Mouse (Mus musculus): ENCODE data around the gene Large2.
A peak's percentile ranks its signal among the peaks of the same experiment; 100 is the strongest.

Gene Large2

DNA sequence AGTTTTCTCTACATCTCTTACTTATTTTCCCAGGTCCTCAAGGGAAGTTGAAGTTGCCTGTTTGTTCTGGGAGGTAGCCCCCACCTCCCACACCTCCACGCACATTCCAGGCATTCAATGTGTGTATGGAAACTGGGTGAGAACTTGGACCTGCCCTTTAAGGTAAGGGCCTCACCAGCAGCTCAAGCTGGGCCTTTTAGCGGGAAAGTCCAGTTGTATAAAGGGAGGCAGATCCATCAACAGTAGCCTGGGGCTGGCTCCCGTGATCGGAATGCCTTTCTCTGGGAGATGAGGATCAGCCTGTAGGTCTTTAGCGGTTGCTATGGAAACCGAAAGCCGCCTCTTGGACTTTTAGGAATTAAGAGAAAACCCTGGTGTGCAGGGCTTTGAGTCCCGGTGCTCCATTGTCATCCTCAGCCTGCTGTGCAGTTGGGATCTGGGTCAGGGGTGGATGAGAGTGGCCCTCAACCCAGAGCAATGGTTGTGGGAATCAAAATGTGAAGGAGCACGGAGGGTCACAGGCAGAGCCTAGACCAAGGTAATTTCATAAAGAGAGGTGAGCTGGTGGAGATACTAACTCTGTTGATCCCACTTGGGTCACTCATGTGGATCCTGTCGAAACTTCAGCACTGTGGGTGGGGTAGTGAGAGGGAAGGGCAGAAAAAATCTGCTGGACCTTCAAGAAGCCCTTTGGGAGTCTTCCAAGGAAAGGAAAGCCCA, 2.5 kb downstream of the Large2 start:
- peak; percentile 89 for DNase-seq (ENCODE audit: low read depth, low spot score)

DNA sequence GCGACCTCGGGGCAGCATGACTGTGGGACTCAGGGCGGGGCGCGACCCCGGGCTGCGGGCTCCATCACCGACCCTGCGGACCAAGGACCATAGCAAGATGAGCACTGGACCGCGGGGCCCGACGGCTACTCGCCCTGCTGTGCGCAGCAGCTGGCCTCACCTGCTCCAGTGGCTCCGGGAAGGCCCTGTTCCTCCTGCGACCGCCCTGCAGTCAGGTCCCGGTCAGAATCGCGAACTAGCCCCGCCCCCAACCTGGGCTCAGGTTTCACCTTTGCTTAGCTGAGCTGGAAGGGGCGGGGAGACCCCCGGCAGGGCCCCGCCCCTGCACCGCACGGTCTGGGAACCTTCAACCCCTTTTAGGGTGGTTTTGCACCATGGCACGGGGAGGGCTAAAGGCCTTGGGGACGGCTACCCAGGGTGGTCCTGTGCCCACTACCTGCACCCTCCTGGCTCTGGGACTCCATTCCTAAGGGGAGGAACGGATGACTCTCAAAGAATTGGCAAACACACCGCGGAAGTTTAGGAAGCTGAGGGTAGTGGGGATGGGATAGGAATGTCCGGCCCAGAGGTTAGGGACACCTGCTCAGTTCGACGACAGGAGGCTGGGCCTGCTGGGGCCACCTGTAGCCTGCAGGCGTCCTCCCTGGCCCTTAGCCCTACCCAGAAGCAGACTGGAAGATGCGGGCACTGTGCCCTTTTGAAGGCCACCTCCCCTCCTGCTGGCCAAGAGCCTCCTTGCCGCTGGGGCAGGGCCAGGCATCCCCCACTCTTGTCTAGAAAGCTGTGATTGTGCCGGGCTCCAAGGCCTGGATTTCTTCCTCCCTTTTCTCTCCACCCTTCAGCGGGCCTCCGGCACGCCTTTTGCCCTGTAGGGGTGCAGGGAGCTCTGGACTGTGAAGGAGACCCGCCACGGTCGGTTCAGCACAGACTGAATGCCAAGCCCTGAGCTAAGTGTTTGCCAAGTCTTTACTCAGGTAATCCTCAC, 3.6 kb downstream of the Large2 start:
- peak; percentile 95 for DNase-seq (ENCODE audit: low read depth, low spot score)

DNA sequence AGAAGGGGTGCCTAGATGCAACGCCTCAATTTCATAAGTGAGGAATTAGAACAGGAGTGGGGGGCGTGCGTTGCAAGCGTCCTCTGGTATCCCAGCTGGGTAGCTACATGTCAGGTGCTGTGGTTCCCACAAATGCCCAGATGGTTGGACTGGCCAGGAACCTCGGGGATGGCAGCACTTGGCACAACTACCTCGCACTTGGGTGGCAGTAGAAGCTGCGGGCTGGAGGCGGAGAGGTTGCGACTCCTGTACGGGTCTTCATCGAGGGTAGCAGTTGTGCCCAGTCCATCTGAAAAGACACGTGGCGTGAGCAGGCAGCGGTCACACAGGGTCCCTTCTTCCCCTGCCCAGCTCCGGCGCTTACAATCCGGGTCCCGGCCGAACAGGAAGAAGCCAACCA, 4.3 kb downstream of the Large2 start:
- DNase-seq (ENCODE audit: low read depth, low spot score) = no peak

DNA sequence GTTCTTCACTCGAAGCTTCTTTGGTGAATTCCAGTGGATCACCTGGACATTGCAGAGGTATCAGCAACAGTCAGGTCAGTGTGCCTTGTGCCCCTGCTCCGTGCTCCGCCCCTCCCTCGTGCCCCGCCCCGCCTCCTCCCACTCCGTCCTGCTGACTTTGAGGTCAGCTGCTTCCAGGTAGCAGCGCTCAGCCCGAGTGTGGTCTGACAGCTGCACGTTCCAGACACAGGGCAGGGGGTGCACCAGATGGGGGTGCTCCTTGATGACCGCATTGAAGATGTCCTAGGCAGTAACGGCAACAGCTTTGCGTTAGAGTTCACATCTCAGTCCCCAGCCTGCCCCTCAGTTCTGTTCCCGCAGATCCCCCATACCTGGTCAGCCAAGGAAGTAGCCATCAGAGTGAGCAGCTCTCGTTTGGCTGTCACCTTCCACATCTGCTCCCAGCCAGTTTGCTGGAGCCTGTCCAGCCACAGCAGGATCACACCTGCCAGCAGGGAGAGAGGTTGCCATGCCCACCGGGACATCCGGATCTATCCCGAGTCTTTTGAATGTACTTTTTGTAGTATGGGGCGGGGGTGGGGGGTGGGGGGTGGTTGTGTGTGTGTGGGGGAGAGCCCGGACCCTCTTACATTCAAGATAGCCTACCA, 7.2 kb downstream of the Large2 start:
- DNase-seq (ENCODE audit: low read depth, low spot score) = no peak

DNA sequence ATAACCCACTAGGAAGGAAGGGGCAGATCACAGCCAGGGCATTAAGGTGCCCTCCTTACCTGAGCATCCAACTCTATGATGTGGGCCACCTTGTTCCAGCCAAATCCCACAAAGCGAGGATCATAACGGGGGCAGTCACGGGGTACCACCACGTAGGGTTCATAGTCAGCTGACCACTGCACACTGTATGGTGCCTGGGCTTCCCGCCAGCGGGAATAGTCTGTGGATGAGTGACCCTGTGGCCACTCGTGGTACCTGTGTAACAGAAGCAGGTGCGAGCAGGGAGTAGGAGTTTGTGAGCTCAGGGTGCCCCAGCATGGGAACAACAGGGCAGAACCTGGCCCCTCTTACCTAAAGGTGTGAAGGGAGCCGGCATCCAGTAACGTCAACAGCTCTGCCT, 9.1 kb downstream of the Large2 start:
- DNase-seq (ENCODE audit: low read depth, low spot score) = no peak

DNA sequence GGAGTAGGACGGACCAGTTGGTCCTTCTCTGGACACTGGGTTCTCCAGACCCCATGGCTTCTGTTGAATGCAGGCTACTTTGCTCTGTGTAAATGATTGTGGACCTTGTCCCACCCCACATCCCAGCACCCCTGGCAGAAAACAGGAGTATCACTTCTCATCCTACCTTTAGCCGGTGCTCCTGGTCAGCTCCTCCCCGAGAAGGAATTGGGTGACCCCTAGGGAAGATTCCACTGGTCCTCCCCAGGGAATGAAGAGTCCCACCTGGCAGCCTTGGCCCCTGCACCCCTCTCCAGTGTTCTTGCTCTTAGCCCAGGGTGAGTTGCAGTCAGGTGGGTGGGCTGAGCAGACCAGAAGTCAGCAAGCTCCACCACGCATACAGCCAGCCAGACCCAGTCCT, 10.6 kb downstream of the Large2 start:
- no peak for DNase-seq (ENCODE audit: low read depth, low spot score)

DNA sequence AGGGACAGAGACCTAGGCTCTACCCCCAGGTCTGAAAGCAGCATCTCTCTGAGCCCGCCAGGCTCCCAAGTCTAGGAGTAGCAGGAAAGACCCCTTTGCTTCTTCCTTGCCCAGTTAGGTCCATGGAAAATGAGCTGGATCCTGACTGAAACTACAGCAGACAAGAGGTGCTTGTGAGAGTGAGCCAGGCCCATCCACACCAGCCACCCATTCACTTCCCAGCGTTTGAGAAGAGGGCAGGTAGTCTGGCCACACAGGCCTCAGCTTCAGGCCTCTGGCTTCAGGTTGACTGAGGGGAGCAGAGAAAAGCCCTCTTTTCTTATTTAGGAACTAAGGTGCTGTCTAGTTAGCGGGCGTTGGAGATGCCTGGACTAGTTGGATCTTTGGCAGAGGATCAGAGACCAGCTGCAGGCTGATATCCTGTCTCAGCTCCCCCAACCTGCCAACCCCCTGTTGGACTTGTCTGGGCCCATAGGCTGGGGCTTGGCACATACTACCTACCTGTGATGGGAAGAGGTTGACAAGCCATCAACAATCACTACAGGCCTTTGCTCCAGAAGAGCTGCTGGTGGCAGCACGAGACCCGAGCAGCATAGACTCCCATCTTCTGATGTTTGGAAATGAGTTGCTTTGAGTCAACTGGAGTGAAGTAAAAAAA, 12.0 kb downstream of the Large2 start:
- DNase-seq (ENCODE audit: low read depth, low spot score) = no peak

DNA sequence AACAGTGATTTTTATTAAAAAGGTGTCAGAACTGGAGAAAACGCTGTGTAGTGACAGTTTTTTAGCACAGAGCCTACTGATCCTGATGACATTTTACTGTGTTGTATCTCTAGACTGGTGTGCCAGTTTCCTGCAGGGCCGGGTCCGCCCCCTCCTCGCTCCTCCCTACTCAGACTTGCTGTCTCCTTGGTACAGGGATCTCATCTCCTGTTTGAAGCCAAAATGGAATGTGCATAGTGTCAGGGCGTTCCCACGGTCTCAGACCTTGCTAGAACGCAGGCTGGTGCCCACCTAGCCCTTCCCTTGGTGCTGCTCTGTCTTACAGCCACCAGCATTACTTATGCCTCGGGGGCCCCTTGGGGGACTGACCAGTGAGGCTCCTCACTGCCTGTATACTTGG, 12.9 kb downstream of the Large2 start:
- DNase-seq (ENCODE audit: low read depth, low spot score) = no peak

DNA sequence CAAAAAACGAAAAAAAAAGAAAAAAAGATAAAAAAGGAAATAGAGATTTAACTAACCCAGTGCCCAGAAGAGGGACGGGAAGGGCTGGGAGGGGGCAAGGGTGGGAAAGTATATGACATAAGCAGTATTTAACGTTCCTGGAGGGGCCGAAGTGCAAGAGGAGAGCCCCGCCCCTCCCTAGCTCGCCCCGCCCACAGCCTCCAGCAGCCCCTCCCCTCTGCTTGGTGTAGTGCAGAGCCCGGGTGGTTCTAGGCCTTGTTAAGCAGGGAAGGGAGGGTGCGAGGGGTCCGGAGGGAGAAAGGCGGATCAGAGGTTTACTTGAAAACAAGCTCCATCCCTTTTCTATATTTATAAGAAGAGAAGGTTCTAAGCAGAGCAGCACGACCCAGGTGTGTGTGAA, 13.8 kb downstream of the Large2 start:
- peak; percentile 66 for DNase-seq (ENCODE audit: low read depth, low spot score)

DNA sequence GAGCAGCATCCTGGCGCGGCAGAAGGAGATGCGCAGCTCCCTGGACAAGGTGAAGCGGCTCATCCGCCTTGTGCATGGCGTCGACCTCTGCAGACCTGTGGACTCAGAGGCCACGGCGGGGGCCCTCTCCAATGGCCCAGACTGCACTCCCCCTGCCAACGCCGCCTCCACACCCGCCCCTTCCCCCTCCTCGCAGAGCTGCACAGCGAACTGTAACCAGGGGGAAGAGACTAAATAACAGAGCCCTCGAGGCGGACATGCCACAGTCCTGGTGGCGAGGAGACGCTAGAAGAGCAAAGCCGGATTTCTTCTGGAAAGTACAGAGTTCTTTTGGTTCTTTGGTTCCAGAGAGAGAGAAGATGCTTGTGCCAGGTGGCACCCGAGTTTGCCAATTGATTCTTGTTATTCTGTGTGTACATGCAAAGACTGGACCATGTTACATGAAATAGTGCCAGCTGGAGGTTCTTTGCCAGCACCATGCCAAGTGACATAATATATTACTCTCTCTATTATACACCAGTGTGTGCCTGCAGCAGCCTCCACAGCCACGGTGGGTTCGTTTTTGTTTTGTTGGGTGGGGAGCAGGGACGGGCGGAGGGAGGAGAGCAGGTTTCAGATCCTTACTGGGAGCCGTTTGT, 14.4 kb downstream of the Large2 start:
- no peak for DNase-seq (ENCODE audit: low read depth, low spot score)

DNA sequence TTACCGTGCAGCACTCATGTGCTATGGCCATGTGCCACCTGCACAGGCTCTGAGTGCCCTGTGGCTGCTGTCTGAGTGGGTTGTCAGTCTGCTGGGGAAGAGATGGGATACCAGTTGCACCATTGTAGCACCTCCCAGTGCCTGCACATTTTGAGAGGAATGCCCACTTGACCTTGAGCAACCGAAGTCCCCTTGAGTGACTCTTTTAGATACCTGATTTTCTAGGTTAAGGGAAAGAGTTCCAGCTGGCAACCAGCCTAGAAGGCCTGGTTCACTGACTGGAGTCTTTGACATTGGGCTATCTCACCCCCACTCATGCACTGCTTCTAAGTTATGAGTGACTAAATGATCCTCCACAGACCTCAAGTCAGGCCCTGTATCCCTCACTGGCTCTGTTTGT, 15.4 kb downstream of the Large2 start:
- DNase-seq (ENCODE audit: low read depth, low spot score) = no peak

DNA sequence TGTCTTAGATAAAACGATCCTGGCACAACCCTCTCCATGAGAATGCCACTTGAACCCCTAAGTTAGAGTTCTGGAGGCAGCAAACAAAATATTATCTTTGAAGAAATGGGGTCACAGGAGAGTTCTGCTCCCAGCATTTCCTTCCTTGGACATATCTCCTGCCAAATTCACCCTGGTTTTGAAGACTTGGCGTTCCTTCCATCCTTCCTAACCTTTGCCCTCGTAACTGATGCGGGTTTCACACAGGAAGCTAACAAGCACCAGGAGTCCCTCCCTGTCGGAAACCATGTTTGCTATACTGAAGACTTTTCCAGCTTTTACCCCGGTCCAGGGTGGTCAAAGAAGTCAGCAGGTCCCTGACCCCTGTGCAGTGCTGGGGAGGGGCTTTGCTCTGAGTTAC, 20.4 kb downstream of the Large2 start:
- DNase-seq (ENCODE audit: low read depth, low spot score) = no peak

DNA sequence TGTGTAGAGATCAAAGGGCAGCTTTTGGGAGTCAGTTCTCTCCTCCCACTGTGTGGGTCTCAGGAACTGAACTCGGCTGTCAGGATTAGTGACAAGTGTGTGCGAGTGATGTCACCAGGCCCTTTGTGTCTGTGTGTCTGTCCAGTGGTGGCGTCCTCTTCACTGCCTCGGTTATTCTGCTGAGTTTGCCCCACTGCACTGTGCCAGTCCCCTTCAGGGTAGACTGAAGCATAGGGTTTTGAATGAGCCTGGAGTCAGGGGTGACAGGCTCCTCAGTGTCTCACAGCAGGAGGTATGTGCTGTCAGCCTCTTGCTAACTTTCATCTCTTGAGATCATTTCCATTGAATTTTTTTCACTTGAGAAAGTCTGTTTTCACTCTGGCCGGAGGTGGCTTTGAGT, 21.3 kb downstream of the Large2 start:
- DNase-seq (ENCODE audit: low read depth, low spot score) = no peak

DNA sequence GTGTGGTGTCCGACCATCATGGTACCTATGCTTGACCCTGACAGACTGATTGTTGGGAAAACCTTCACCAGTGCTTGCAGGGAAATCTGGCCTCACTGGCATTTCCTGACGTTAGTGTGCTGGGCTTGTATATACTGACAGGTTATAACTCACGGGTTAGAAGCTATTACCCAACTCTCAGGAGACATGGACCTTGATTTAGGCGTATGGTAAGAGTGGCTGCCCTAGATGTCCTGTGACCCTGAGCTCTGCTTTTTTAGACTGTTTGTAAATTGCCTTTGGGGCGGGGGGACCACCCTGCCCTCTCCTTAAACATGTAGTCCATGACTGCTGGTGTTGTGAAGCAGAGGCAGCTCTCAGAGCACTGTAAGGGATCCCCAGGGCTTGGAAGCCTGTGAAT, 24.0 kb downstream of the Large2 start:
- no peak for DNase-seq (ENCODE audit: low read depth, low spot score)

DNA sequence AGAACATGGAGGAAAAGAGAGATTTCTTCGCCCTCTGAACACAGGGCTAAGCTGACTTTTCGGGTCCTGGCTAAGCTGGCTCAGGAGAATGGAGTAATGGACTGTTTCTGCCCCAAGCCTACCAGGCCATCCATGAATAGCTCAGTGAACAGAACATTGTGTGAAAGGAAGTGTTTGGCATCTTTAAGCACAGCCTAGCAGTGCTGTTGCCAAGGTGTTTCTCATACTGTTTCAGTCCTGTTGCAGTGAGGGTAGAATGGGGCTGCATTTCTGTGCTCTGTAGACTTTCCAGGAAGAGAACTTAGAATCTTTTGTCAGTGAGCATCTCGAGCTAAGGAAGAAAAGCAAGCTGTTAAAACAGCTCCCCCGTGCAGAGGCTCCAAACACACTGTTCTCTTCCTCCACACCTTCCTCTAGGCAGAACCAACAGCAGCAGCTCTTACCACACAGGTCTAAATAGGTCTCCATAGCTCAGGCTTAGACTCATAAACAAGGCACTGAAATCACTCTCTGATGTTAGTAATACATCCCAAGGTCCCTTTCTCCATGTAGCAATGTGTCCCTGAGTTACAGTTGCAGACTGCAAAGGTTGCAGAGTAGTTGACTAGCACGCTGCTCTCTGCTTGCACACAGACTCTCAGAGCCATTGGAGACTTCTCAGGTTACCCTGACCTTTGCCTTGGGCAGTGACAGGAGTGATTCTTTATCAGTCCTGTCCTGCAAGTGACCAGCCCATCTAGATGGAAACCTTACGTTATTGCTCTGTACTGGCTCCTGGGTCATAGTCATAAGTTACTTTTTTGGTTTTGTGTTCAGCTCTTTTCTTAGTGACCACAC, 24.9 kb downstream of the Large2 start:
- no peak for DNase-seq (ENCODE audit: low read depth, low spot score)

DNA sequence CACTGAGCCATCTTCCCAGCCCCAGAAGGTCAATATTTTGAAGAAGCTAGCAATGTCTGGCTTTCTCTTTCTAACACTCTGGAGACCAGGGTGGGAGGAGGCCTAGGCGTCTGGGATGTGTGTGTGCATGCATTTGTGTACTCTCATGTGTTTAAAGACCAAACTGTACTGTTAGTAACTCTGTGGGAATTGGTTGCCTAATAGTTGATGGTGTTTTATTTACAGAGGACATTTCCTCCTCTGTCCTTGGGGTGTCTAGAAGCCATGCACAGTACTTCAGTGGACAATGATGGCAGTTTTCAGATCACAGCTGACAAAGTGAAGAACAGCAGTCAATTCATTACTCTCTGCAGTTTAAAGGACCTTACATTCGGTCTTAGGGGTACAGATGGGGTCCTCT, 27.5 kb downstream of the Large2 start:
- DNase-seq (ENCODE audit: low read depth, low spot score) = no peak

DNA sequence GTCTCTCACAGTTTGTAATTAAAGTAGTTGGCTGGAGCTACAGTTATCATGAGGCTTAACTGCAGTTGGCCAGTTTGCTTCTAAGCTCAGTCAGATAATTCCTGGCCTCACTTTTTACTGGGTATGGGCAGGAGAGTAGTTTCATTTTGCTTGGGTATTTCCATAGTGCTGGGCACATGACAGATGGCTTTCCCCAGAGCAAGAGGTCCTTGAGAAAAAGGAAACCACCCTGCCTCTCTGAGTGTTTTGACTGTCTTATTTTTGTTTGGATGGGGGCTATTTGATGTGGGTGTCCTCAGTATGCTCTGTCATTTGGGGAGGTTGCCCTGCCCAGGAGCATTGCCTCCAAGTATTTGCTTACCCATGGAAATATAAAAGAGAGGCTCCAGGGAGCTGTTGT, 32.3 kb downstream of the Large2 start:
- DNase-seq (ENCODE audit: low read depth, low spot score) = no peak

DNA sequence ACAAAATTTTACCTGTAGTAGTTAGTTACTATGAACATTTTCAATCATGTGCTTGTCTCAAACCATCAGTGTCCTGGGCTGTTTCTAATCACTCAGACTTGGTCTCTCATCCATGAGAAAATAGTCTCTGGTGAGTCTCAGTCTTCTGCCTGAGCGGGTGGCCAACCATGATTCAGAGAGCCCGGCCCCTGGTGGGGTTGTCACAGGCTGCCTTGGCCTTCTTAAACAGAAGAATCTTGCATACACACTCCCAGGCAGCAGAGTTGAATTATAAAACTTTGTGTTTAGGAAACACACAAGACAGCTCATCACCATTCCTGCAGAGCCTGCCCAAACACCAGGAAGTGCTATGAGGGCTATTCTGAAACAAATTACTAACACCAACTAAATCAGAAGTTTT, 42.8 kb downstream of the Large2 start:
- DNase-seq (ENCODE audit: low read depth, low spot score) = no peak

DNA sequence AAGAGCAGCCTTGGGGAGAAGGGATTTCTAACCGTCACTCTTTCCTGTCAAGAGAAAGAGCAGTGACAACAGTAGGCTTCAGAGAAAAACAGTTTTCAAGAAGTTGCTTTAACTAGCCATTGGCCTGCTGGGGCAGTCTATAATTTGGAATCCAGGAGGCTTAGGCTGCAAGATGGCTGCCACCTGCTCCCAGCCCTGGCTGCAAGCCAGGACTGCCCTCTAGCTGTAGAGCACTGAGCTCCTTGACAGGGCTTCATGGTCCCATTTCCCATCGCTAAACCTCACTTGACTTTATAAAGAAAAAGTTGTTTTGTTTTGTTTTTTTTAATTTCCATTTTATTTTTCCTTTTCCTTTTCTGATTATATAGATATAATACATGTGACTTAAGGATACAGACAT, 43.3 kb downstream of the Large2 start:
- DNase-seq (ENCODE audit: low read depth, low spot score) = peak; percentile 71

DNA sequence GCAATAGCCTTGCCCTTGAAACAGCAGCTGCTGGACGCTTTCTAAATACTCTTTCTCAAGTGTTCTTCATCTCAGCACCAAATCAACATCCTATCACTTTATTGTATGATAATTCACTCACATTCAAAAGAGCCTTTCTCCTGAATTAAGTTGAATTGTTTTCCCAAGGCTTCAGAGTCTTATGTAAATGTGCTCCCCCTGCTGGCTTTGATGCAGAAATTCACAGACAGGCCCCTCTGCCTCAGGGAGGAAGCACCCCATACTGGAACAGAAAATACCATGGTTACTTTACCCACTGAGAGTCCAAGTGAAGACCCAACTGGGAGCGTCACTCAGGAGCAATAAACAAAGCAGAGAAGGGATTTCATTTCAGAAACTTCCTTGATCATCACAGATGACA, 43.8 kb downstream of the Large2 start:
- DNase-seq (ENCODE audit: low read depth, low spot score) = peak; percentile 74

DNA sequence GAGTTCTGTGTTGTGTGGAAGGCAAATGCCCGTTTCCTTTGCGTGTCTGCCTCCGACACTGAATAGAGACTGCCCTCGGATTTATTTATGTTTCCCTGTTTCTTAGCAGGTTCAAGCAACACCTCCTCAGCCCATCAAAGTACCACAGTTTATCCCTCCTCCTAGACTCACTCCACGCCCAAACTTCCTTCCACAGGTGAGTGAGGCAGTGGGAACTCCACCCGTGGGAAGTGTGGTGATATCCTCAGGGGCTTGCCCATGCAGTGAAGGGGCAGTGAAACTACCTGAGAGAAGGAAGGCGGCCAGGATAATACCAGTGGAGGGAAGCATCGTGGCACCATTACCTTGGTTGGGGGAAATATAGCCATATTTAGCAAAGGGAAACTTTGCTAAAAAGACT, 46.5 kb downstream of the Large2 start:
- no peak for DNase-seq (ENCODE audit: low read depth, low spot score)

Measured in ZHBTc4 (cell line).